Mouse (Mus musculus): Measurements from ENCODE around the gene Tgfbr3. TPM values are rescaled to one million over a fixed set of nuclear protein-coding genes. Genes with fewer than 3 reads are reported as not detected.

Tgfbr3 gene
- polyA plus RNA-seq, 1 experiment from 2014 or later = 12.1 TPM

DNA sequence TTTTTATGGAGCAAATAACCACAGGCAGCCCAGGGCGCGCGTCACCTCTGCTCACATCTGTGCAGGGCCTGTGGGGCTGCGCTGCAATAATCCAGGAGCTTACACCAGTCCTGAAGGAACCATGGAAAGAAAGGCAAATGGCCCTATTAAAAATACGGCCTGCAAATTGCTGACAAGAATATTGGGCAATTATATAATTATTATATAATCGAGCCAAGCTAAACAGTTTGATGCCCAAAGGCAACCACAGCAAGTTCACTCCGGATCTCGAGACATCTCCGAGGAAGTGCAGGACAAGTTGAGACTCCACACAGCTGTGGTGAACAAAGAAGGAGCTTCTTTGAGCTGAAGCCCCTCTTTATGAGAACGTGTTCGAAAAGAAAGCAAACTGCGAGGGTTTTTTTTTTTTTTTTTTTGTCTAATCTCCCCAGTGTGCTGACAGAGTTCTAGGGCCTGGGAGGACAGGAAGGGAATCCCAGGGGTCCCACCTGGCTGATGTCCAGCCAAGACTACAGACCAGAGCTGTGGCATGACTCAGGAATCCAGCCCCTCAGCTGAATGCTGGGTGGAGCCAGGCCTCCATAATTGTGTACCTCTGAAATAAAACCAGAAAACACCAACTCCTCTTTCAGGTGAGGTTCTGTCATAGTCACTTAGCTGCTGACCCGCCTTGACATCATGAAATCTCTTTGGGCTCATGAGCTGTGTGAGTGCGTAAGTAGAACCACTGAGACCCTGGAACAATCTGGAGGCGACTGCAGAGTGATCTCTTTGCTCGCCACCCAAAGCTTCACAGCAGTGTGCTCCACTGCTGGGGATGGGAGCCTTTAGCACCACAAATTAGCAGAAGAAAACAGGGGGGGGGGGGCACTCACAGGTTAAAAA is 21.1 kb downstream of the Tgfbr3 start:
- H3K27ac ChIP-seq = peak overlapping the region; percentile 76
- H3K4me3 ChIP-seq = no peak overlapping the region
- DNase-seq (ENCODE audit: low spot score) = no peak
- H3K4me1 ChIP-seq = peaks cover 50% of the 10 kb centered on the region
- H3K27me3 ChIP-seq (ENCODE audit: low read depth, poor library complexity, severe bottlenecking) = no peaks in the 10 kb centered on the region
- H3K9me3 ChIP-seq (replicated peaks) = no peaks in the 10 kb centered on the region
- 44% methylated on average over 16 of the region's 16 CpGs for WGBS
- peaks cover 8% of the 10 kb centered on the region; the same call in 1 of the 2 replicates for H3K36me3 ChIP-seq

DNA sequence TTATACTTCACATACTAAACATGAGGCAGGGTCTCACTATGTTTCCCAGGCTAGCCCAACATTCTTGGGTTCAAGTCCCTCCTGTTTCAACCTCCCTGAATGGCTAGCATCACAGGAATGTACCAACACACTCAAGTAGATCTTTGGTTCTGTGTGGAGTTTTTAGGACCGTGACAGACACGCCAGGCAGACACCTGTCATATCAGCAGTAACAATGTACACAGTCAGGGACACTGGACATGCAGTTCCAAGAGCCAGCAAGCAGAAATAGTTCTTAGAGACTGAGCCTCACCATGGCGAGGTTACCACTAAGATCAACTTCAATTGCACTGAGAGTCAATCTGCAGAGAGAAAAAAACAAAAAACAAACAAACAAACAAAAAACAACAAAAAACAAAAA is 22.9 kb downstream of the Tgfbr3 start:
- no peaks in the 10 kb centered on the region for H3K9me3 ChIP-seq (replicated peaks)
- DNase-seq (ENCODE audit: low spot score) = no peak
- no peaks in the 10 kb centered on the region for H3K27me3 ChIP-seq (ENCODE audit: low read depth, poor library complexity, severe bottlenecking)
- H3K4me3 ChIP-seq = no peak overlapping the region
- H3K27ac ChIP-seq = no peak overlapping the region
- WGBS = 92% methylated on average over 3 of the region's 3 CpGs
- H3K36me3 ChIP-seq = peaks cover 9% of the 10 kb centered on the region; the same call in 1 of the 2 replicates
- H3K4me1 ChIP-seq = peaks cover 32% of the 10 kb centered on the region

DNA sequence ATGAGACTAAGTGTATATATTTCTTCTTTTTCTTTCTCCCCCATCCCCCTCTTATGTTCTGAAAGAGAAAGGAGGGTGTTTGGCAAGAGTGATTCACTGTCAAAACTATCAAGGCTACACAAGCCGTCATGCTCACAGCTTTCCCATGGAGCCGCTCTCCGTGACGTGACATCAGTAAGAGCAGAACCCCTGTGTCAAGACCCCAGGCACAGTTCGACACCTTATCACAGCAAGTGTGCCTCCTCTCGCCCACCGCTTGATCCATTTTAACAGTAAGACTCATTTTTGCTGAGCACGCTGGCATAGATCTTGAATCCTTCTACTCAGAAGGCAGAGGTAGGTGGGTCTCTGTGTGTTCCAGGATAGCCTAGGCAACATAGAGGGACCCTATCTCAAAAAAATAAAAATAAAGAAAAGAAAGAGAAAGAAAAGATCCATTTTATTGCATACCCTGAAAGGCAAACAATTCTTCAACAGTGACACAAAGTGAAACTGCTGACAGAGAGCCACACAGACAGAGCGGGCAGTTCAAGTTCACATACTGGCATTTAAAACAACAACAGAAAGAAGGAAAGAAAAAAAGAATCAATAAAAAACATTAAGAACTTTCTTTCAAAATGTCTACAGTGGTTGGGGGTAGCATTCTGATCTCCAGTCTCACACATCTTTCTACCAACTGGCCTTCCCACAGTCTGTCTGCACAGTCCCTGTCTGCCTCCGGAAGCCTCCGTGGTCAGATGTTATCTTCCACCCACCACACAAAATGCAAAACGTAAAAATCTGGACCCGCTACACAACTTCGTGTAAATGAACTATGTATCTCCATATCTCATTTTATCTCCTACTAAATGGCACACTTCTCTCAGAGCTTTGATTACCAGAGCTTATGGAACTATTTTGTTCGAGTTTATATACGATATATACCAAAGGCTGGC is 24.7 kb downstream of the Tgfbr3 start:
- Histone ChIP-seq H3K4me1 (peaks cover 29% of the 10 kb centered on the region), H3K27me3 (ENCODE audit: low read depth, poor library complexity, severe bottlenecking) (no peaks in the 10 kb centered on the region), H3K36me3 (peaks cover 10% of the 10 kb centered on the region; the same call in 1 of the 2 replicates), H3K4me3 (no peak overlapping the region), H3K27ac (no peak overlapping the region), H3K9me3 (replicated peaks) (no peaks in the 10 kb centered on the region)
- 95% methylated on average over 16 of the region's 16 CpGs for WGBS
- DNase-seq (ENCODE audit: low spot score) = no peak

DNA sequence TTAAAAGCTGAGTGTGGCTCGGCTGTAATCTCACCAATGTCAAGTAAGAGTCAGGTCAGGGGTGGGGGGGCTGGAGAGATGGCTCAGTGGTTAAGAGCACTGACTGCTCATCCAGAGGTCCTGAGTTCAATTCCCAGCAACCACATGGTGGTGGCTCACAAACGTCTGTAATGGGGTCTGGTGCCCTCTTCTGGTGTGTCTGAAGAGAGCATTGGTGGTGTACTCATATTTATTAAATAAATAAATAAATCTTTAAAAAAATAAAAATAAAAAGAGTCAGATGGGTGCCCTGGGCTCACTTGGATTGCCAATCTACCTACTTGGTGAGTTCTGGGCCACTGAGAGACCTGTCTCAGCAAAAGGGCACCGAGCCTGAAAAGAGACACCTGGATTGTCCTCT is 25.6 kb downstream of the Tgfbr3 start:
- DNase-seq (ENCODE audit: low spot score) = no peak
- no peak overlapping the region for H3K27ac ChIP-seq
- H3K36me3 ChIP-seq = peaks cover 18% of the 10 kb centered on the region
- no peak overlapping the region for H3K4me3 ChIP-seq
- H3K27me3 ChIP-seq (ENCODE audit: low read depth, poor library complexity, severe bottlenecking) = no peaks in the 10 kb centered on the region
- WGBS = 88% methylated on average over 3 of the region's 3 CpGs
- peaks cover 23% of the 10 kb centered on the region for H3K4me1 ChIP-seq
- H3K9me3 ChIP-seq (replicated peaks) = no peaks in the 10 kb centered on the region

DNA sequence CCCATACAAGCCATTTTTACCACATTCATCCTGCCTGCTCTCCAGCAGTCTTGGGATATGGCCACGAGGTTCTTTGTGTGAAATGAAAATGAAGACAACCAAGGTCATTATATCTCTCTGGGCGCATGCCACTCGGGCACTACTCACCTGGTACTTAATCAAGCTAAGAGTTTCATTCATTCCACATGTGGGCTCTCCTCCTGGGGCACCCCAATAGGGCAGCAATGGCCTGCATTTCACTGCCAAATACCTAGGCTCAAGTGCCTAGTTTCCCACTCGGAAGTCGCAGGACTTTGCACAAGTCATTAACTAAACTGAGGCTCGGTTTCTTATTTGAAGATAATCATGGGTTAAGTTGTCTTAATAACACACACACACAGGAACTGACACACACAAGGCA is 27.5 kb downstream of the Tgfbr3 start:
- DNase-seq (ENCODE audit: low spot score) = no peak
- WGBS = 93% methylated on average over 6 of the region's 6 CpGs
- H3K4me1 ChIP-seq = peaks cover 4% of the 10 kb centered on the region; the same call in 1 of the 2 replicates

DNA sequence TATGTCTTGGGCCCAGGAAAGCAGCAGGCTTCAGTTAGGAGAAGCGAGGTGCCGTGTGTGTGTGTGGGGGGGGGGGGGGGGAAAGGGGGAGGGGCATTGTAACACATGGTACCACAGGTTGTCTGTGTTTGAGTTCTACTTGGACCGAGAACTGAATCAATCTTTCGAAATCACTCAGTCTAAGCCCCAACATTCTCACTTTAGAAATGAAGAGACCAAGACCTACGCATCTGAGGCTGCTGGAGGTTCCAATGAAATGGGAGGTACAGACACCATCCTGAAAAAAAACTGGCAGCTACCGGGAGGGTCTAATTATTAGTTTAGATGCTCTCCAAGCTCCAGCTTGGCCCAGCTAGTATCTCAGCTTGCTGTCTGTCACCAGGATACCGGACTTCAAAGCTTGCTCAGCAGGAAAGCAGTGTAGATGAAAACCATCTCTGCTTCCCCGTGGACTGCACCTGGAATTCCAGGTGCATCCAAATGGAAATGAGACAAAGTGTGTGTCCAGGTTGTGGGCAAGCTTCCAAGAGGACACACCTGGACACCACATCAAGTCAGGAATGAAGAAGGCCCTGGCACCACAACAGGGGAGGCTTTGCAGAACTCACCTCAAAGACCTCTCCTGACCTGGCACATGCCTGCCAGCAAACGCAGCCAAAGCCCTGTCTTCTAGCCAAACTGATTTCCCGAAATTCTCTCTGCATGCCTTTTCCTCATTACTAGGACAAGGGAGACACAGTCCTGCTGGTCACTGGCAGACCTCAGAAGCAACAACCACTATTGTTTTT is 28.5 kb downstream of the Tgfbr3 start:
- Histone ChIP-seq H3K9me3 (replicated peaks) (no peaks in the 10 kb centered on the region), H3K27ac (no peak overlapping the region), H3K4me3 (no peak overlapping the region), H3K27me3 (ENCODE audit: low read depth, poor library complexity, severe bottlenecking) (no peaks in the 10 kb centered on the region), H3K4me1 (peaks cover 3% of the 10 kb centered on the region; the same call in 1 of the 2 replicates), H3K36me3 (peaks cover 23% of the 10 kb centered on the region)
- no peak for DNase-seq (ENCODE audit: low spot score)
- WGBS = 74% methylated on average over 10 of the region's 10 CpGs

More for the DNA sequence above, 27.5 kb downstream of the Tgfbr3 start:
- Histone ChIP-seq H3K27me3 (ENCODE audit: low read depth, poor library complexity, severe bottlenecking) (no peaks in the 10 kb centered on the region), H3K4me3 (no peak overlapping the region), H3K9me3 (replicated peaks) (no peaks in the 10 kb centered on the region), H3K36me3 (peaks cover 23% of the 10 kb centered on the region), H3K27ac (no peak overlapping the region)

DNA sequence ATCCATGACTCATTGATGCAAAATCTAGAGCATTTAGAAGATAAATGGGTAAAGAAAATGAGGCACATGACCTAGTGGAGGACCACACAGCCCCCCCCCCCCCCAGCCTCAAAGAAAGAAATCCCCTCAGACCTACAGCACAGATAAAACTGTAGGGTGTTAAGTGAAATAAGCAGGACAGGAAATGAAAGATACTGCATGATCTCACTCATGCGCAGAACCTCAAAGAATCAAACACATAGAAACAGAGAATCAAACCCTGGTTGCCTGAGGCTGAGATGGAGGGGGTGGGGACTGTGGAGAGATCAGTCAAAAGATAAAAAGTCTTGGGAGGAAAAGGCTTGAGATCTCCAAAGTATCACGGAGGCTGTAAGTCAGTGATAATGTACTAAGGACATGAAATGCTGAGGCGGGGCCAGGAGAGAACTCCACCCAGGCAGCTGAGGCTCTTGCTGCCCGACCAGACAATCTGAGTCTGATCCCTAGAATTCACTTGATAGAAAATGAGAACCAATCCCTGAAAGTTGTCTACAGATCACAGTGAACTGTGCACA is 29.9 kb downstream of the Tgfbr3 start:
- Histone ChIP-seq H3K4me1 (peaks cover 3% of the 10 kb centered on the region; the same call in 1 of the 2 replicates), H3K27ac (no peak overlapping the region), H3K27me3 (ENCODE audit: low read depth, poor library complexity, severe bottlenecking) (no peaks in the 10 kb centered on the region), H3K36me3 (peaks cover 31% of the 10 kb centered on the region), H3K4me3 (no peak overlapping the region), H3K9me3 (replicated peaks) (no peaks in the 10 kb centered on the region)
- no peak for DNase-seq (ENCODE audit: low spot score)
- 81% methylated on average over 4 of the region's 4 CpGs for WGBS

DNA sequence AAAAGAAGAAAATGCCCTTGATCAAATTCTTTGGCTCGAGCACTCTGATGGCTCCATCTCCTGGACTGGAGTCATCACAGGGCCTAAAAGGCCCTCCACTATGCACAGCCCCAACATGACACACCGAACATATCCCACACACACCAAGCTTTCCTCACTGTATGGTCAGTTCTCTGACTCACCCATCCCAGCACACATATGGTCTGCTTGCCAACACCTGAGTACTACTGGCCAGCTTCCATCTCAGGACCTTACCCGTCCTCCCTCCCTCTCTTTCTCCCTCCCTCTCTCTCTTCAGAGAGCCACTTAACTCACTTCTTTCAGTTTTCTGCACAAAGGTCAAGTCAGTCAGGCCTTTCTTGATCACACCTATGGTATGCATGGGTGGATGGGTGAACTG is 36.0 kb downstream of the Tgfbr3 start:
- no peak overlapping the region for H3K4me3 ChIP-seq
- 0 out of 2 replicates have a peak, but pooled peaks cover 4% of the 10 kb centered on the region for H3K9me3 ChIP-seq (replicated peaks)
- DNase-seq (ENCODE audit: low spot score) = no peak
- peaks cover 28% of the 10 kb centered on the region for H3K36me3 ChIP-seq
- no peak overlapping the region for H3K27ac ChIP-seq
- H3K27me3 ChIP-seq (ENCODE audit: low read depth, poor library complexity, severe bottlenecking) = no peaks in the 10 kb centered on the region
- WGBS = 96% methylated on average over 3 of the region's 3 CpGs
- peaks cover 33% of the 10 kb centered on the region for H3K4me1 ChIP-seq

DNA sequence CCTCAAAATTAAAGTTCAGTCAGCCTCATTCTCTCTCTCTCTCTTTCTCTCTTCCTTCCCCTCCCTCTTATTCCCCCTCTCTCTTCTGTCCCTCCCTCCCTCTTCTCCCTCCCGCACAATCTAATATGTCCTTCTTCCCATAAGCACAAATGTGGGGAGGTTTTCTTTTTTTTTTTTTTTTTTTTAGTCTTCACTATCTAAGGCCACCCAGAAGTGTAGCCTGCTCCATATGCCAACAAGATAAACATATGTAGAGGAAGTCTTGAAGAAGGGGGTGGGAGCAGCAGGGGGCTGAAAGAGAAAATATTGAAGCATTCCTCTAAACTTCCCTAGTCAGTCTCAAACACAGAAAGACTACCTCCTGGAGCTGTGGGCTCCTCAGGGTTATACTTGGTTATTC is 37.0 kb downstream of the Tgfbr3 start:
- Histone ChIP-seq H3K4me1 (peaks cover 42% of the 10 kb centered on the region), H3K9me3 (replicated peaks) (0 out of 2 replicates have a peak, but pooled peaks cover 4% of the 10 kb centered on the region), H3K4me3 (no peak overlapping the region), H3K27me3 (ENCODE audit: low read depth, poor library complexity, severe bottlenecking) (no peaks in the 10 kb centered on the region), H3K27ac (no peak overlapping the region), H3K36me3 (peaks cover 28% of the 10 kb centered on the region)
- 60% methylated on average over 1 of the region's 1 CpGs for WGBS
- no peak for DNase-seq (ENCODE audit: low spot score)

DNA sequence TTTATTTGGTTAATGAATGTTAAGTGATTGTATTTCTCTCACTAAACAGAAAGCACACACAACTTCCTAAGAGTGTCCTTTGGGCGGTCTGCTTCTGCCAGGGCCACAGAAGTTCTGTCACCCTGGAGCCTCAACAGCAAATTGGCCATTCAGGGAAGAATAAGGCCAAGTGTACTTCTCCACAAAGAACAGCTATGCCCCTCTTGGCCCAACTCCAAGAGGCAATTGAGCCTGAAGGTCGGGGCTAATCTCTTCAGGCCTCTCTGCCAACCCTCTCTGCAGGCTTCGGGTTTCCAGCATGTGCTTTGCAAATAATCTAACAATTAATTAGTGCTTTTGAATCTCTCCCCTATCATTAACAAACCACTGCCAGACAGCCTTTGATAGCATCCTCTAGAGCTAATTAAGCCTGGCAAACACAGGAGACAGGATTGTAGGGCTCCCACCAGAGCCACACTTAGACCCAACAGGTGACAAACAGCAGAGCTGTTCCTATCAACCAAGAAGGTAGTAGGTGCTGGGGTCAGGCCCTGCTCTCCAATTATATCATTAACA is 37.6 kb downstream of the Tgfbr3 start:
- Histone ChIP-seq H3K4me1 (peaks cover 44% of the 10 kb centered on the region), H3K27ac (0 out of 2 replicates have a peak overlapping the region, but pooled peaks have one; percentile 7), H3K4me3 (no peak overlapping the region), H3K27me3 (ENCODE audit: low read depth, poor library complexity, severe bottlenecking) (no peaks in the 10 kb centered on the region), H3K36me3 (peaks cover 28% of the 10 kb centered on the region), H3K9me3 (replicated peaks) (0 out of 2 replicates have a peak, but pooled peaks cover 4% of the 10 kb centered on the region)
- WGBS = 21% methylated on average over 3 of the region's 3 CpGs
- no peak for DNase-seq (ENCODE audit: low spot score)

DNA sequence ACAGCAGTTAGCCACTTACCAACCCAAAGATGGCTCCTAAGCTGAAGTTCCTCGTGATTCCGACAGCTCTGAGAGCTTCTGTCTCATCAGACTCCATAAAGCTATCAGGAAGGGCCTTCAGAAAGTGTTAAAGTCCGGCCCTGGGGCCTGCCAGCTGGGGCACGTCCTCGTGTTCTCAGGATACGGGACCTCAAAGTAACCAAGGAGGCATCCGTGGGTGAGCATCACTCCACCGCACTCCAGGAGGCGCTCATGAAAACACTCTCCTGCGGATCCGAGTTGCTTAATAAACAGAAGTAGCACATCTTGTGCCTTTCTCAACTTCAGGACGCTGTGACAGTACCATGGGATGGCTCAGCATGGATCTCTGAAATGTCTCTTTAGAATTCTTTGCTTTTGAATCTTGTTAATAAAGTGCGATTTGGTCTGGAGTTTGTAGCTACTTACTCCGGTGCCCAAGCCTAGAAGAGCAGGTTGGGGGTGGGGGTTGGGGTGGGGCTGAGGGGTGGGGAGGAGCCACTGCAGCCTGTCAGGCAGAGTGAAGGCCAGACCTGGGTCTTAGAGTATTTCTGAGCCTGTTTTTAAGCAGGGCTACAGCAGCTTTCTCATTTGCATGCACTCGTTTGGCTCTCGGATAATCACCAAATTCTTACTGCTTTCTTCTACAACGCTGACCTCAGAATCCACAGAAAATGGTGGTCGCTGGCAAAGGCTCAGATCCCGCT is 38.7 kb downstream of the Tgfbr3 start:
- Histone ChIP-seq H3K9me3 (replicated peaks) (0 out of 2 replicates have a peak, but pooled peaks cover 4% of the 10 kb centered on the region), H3K27ac (peak overlapping the region; percentile 47; the same call in 1 of the 2 replicates), H3K4me3 (peak overlapping the region; percentile 11; the same call in 1 of the 2 replicates), H3K4me1 (peaks cover 44% of the 10 kb centered on the region), H3K27me3 (ENCODE audit: low read depth, poor library complexity, severe bottlenecking) (no peaks in the 10 kb centered on the region), H3K36me3 (peaks cover 32% of the 10 kb centered on the region)
- DNase-seq (ENCODE audit: low spot score) = peak; percentile 39
- 14% methylated on average over 19 of the region's 19 CpGs for WGBS
